Mouse (Mus musculus): Measurements from ENCODE around the gene Ryr1. TPM values are rescaled to one million over a fixed set of nuclear protein-coding genes. Genes with fewer than 3 reads are reported as not detected.
"Not testable (repeated sequence)": the region's sequence is repeated elsewhere in the genome, so short reads cannot be mapped to it uniquely, and the experiment has no call there.

Ryr1 gene
- total RNA-seq, 2 experiments from 2014 or later: 11.2 to 44.9 TPM

DNA sequence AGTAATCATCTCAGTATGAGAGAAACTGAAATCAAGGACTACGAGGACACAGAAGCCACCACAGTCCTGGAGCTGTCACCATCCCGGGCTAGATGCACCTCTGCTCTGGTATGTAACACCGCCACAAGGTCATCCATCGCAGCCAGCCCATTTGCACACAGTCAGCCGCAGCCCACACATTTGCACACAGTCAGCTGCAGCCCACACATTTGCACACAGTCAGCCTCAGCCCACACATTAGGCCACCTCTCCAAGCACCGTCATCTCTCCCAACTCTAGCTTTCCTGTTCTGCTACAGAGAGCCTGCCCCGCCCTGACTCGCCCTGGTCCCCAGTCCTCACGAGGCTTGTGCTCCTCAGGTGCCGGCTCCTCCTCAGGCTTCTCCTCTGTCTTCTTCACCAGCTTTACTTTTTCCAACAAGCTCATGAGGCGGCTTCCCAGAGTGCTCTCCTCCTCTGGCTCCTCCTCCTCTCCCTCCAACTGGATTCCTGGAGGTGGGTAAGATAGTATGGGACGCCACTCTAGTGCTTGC lies 45.5 kb downstream of the Ryr1 start:
- DNase-seq: no peak

DNA sequence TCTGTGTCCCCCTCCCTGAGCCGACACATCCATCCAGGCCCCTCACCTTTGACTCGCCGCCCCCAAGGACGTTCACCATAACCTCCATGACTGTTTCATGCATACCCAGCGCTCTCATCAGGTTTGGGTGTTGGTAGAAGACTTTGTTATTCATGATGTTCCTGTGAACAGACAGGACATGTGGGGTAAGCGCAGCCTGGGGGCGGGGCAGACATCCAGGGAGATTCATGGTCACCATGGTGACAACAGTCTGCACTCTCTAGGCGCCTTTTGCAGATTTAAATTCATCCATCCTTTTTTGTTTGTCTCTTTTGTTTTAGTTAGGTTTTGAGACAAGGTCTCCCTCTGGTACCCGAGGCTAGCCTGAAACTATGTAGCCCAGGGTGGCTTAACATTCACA lies 48.0 kb downstream of the Ryr1 start:
- DNase-seq: no peak

DNA sequence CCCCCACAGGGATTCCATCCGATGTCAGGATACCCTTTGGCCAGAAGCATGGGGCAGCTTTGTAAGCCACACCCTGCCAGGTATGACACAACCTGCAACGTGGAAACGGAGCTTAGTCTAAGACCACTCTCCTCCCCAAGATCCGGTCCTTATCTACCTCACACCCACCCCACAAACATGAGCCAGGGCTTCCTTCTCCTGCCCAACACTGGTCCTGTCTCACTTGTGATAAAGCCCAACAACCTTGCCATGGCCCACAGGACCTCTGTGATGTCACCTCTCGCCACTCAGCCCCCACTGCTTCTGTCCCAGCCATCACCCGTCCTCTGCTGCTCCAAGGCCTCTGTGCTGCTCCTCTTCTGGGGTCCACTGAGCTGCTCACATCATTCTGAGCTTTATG lies 49.8 kb downstream of the Ryr1 start:
- DNase-seq: no peak

DNA sequence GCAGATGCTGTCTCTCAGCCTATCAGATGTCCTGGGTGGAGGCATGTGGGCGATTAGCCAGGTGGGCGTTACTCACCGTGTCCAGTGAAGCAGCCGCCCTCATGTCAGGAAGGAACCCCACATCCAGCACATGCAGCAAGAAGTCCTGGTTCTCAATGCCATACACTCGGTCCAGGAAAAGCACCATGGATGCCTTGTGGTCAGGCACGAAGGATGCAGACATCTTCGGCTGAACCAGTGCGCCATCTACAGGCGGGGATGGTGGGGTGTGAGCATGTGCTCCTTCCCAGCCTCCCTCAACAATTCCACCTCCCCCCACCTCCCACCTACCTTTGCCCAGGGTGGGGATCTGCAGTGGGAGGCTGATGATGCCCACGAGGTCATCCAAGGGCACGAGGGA lies 52.3 kb downstream of the Ryr1 start:
- peak; percentile 41 for DNase-seq

GRCm38 (mm10) chr7:29071169-29071891 lies 53.6 kb downstream of the Ryr1 start:
- DNase-seq: no peak

GRCm38 (mm10) chr7:29070364-29071168 lies 54.4 kb downstream of the Ryr1 start:
- DNase-seq: no peak

DNA sequence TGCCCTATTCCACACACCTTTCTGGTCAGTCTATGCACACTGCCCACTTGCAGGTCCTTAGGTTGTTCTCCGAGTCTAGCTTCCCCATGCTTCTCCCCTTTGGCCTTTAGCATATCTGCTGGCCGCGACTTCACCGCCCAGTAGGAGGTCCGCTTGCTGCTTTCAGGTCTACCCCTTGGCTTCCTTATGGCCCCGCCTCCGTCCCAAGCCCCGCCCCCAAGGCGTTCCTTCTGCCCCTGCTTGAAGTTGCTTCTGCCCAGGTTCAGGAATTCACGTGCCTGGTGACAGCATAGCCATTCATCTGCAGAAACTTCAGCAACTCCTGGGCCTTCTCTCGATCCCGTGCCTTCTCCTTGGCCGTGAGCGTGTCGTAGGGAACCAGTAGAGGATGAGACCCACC lies 57.2 kb downstream of the Ryr1 start:
- DNase-seq: peak; percentile 30

DNA sequence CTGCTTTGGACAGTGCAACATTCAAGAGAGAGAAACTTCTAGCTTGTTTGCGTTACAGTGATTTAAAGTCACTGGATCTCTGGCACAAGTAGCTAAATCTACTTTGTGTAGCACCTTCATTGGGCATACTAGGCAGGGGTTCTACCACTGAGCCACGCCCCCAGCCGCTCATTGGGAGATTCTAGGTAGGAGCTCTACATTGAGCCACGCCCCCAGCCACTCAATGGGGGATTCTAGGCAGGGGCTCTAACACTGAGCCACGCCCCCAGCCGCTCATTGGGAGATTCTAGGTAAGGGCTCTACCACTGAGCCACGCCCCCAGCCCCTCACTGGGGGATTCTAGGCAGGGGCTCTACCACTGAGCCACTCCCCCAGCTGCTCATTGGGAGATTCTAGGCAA lies 61.5 kb downstream of the Ryr1 start:
- not testable (repeated sequence) for DNase-seq

- peak; percentile 37 for DNase-seq
Observed at GRCm38 (mm10) chr7:29061522-29062037, 63.4 kb downstream of the Ryr1 start.

DNA sequence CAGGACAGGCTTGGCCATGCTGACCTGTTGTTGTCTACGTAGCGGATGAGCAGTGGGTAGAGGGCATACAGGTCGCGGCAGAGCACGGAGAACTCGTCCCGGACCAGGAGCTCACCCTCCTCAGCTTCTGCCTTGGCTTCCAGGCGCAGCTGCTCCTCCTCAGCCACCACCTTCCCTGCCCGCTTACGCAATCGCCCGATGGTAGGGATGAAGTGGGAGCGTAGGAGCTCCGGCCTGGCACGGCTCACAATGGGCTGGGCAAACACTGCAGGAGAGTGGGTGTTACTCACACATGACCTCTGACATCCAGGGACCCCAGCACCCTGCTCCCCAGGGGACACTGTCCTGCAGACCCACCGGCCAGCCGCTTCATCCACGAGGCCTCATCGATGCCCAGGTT lies 65.5 kb downstream of the Ryr1 start:
- no peak for DNase-seq

GRCm38 (mm10) chr7:29052821-29053220 lies 72.2 kb downstream of the Ryr1 start:
- no peak for DNase-seq

- DNase-seq: peak; percentile 32
Observed at GRCm38 (mm10) chr7:29050797-29051196, 74.2 kb downstream of the Ryr1 start.

DNA sequence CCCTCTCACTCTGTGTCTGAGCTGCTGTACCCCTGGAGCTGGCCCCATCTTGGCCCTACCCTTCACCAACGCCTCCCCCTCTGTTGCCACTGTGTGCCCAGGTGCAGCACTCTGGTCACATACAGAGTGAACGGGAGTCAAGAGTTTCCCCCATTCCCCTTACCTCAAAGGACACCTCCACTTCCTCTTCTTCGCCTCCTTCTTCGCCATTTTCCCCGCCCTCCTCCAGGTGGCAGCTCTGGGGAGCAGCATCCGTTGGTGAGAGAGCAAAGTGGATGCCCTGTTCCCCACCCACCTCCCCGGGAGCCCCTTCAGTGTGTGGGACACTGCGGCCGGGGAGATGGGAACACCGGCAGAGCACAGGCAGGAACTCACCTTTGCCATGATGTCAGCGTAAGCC lies 76.4 kb downstream of the Ryr1 start:
- no peak for DNase-seq

GRCm38 (mm10) chr7:29048070-29048469 lies 76.9 kb downstream of the Ryr1 start:
- DNase-seq: no peak

DNA sequence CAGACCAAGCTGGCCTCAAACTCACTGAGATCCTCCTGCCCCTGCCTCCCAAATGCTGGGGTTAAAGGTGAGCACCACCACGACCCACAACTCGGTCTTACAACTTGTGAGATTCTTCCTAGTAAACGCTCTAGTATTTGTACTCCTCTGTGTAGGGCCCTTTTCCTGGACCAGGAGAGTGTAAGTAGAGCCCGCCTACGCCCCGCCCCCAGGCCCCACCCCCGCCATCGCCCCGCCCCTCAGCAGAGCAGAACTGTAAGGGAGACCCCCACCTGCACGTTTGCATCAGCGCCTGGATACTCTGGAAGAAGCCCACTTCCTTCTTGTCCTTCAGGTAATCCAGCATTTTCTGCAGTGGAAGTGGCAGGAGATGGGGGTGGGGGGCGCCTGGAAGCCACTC lies 78.4 kb downstream of the Ryr1 start:
- DNase-seq: no peak

- no peak for DNase-seq
Observed at GRCm38 (mm10) chr7:29044302-29044701, 80.7 kb downstream of the Ryr1 start.

- DNase-seq: no peak
Observed at GRCm38 (mm10) chr7:29043674-29044057, 81.3 kb downstream of the Ryr1 start.

DNA sequence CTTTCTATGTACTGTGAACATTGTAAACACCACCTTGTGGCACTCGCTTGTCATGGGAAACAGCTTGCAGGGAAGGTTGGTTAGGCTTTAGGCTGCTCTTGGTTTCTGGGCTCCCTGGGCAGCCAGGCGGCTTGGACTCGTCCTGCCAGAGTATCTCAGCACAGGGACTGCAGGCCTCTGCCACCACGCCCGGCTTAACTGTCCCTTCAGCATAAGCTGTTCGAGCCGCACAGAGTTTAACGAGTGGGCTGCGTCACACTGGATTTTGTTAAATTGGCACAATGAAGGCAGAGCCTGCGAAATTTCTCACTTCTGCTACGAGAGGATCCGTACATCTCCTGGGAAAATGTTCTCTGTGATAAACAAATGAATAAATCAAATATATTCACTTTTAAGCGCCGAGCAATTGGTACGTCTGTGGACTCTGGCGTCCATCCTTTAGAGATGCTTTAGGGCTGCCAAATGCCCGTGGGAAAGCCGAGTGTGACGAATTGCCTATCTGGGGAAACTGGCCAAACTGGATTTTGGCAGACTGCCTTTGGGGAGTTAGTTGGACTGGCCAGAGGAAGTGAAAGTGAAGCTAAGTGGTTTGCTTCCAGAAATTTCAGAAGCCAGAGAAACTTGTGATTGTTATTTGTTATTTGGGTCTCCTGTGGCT lies 81.8 kb downstream of the Ryr1 start:
- DNase-seq: peak; percentile 79

- no peak for DNase-seq
Observed at GRCm38 (mm10) chr7:29041194-29041593, 83.8 kb downstream of the Ryr1 start.

GRCm38 (mm10) chr7:29039985-29040661 lies 84.9 kb downstream of the Ryr1 start:
- DNase-seq: no peak

DNA sequence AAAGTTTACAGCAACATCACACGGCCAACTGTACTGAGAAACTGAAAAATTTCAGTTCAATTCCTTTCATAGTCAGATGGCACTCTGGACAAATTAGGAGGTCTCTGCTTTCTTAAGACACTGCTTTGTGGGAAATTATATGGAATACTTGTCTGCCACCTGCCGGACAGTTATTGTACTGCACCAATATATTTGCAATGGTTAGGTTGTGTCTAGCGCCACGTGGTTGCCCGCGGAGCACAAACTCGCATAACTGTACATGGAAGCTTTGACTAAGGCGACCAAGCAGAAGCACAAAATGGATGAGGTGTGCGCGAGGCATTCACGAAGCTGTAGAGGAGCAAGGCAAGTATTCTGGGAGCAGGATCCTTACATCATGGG lies 85.4 kb downstream of the Ryr1 start:
- peak; percentile 88 for DNase-seq

DNA sequence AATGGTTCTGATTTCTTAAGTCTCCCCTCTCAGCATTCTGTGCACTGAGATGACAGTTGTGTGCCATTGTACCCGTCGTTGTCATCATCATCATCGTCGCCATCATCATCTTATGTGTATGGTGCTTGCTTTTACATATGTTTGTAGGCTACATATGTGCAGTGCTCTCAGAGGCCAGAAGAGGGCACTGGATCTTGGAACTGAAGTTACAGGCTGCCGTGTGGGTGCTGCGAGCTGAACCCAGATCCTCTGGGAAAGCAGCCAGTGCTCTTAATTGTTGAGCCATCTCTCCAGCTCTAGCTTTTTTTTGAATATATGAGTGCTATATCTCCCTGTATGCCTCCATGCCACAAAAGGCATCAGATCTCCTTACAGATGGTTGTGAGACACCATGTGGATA lies 87.7 kb downstream of the Ryr1 start:
- DNase-seq: no peak
